Mouse (Mus musculus): ENCODE data around the gene Olfr297. TPM values are rescaled to one million over a fixed set of nuclear protein-coding genes. Genes with fewer than 3 reads are reported as not detected.

The Olfr297 gene
- not detected for total RNA-seq (2021)
- not detected in 2 replicates for polyA plus RNA-seq (2012; rRNA removed)
- long read RNA-seq = 0 reads

DNA sequence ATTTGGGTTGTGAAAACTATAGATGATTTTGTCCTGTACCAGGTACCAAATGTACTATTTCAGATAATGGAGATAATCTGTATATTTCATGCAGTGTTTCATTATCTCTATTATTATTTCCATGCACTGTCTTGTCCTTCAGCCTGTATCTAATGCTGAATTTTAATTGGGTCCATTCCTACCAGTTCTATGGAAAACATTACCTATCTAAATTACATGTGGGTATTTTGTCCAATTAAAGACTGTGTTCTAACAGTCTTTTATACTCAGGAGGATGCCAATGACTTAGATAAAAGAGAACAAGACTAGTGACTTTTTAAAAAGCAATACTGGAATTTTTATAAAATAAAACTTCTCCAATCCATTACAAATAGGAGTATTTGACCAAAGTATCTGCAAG, at the start of gene Olfr297:
TSS of gene Olfr297 (plus strand) at position 301 of the 400 bp plus-strand sequence.
- no peak for DNase-seq

GRCm38 (mm10) chr7:86492384-86492783, 27.4 kb upstream of the Olfr297 start, which contains the start of gene Olfr298:
Gene Olfr298, minus strand, starts transcription at chr7:86492484.
- no peak for DNase-seq

Other genes with a start within 250 kb of the Olfr297 start
- not detected for gene Olfr310, start 242.8 kb upstream of the Olfr297 start, total RNA-seq (2021)
- not detected in 2 replicates for gene Olfr310, start 242.8 kb upstream of the Olfr297 start, polyA plus RNA-seq (2012; rRNA removed)
- gene Olfr309, start 206.3 kb upstream of the Olfr297 start, total RNA-seq (2021) = not detected
- not detected in 2 replicates for gene Olfr309, start 206.3 kb upstream of the Olfr297 start, polyA plus RNA-seq (2012; rRNA removed)
- gene Olfr308, start 194.3 kb upstream of the Olfr297 start, total RNA-seq (2021) = not detected
- gene Olfr308, start 194.3 kb upstream of the Olfr297 start, polyA plus RNA-seq (2012; rRNA removed) = not detected in 2 replicates
- gene Olfr307, start 182.4 kb upstream of the Olfr297 start, total RNA-seq (2021) = not detected
- gene Olfr307, start 182.4 kb upstream of the Olfr297 start, polyA plus RNA-seq (2012; rRNA removed) = not detected in 2 replicates
- gene Olfr305, start 153.0 kb upstream of the Olfr297 start, total RNA-seq (2021) = not detected
- gene Olfr305, start 153.0 kb upstream of the Olfr297 start, polyA plus RNA-seq (2012; rRNA removed) = not detected in 2 replicates
- not detected for gene Olfr304, start 133.3 kb upstream of the Olfr297 start, total RNA-seq (2021)
- not detected in 2 replicates for gene Olfr304, start 133.3 kb upstream of the Olfr297 start, polyA plus RNA-seq (2012; rRNA removed)
- gene Olfr303, start 122.2 kb upstream of the Olfr297 start, total RNA-seq (2021) = not detected
- gene Olfr303, start 122.2 kb upstream of the Olfr297 start, polyA plus RNA-seq (2012; rRNA removed) = not detected in 2 replicates
- not detected for gene Olfr301, start 116.1 kb upstream of the Olfr297 start, total RNA-seq (2021)
- not detected in 2 replicates for gene Olfr301, start 116.1 kb upstream of the Olfr297 start, polyA plus RNA-seq (2012; rRNA removed)
- not detected for gene Olfr299, start 60.0 kb upstream of the Olfr297 start, total RNA-seq (2021)
- not detected in 2 replicates for gene Olfr299, start 60.0 kb upstream of the Olfr297 start, polyA plus RNA-seq (2012; rRNA removed)
- gene Olfr298, start 27.5 kb upstream of the Olfr297 start, total RNA-seq (2021) = not detected
- gene Olfr298, start 27.5 kb upstream of the Olfr297 start, polyA plus RNA-seq (2012; rRNA removed) = not detected in 2 replicates
- gene Olfr295, start 63.9 kb downstream of the Olfr297 start, total RNA-seq (2021) = not detected
- gene Olfr295, start 63.9 kb downstream of the Olfr297 start, polyA plus RNA-seq (2012; rRNA removed) = not detected in 2 replicates
- not detected for gene Olfr294, start 96.7 kb downstream of the Olfr297 start, total RNA-seq (2021)
- gene Olfr294, start 96.7 kb downstream of the Olfr297 start, polyA plus RNA-seq (2012; rRNA removed) = not detected in 2 replicates
- gene Olfr293, start 129.1 kb downstream of the Olfr297 start, total RNA-seq (2021) = not detected
- gene Olfr293, start 129.1 kb downstream of the Olfr297 start, polyA plus RNA-seq (2012; rRNA removed) = not detected in 2 replicates
- not detected for gene Olfr292, start 168.4 kb downstream of the Olfr297 start, total RNA-seq (2021)
- not detected in 2 replicates for gene Olfr292, start 168.4 kb downstream of the Olfr297 start, polyA plus RNA-seq (2012; rRNA removed)